Mouse (Mus musculus) hindbrain, postnatal 0 days (tissue): Measurements from ENCODE around the gene Olfr374. TPM values are rescaled to one million over a fixed set of nuclear protein-coding genes. Genes with fewer than 3 reads are reported as not detected.

Experiments
- ATAC-seq: fragments of 200-750 bp; cut with Nextera tagmentation; 2 replicates; pipeline ENCODE4 v1.8.0; 2017; ENCODE audit warnings: mild to moderate bottlenecking, moderate TSS enrichment, moderate library complexity
- DNase-seq: peaks from one replicate; pipeline ENCODE4 v3.0.0-alpha.2; 2015; ENCODE audit warnings: low spot score
- H3K27ac ChIP-seq: fragments of 300-500 bp; sonication (generic); 2 replicates; pipeline ENCODE4 v1.5.1; 2014; ENCODE audit warnings: mild to moderate bottlenecking
- H3K27me3 ChIP-seq: fragments of 300-500 bp; sonication (generic); 2 replicates; pipeline ENCODE4 v1.6.1; 2014; ENCODE audit warnings: low read length, mixed read lengths; ENCODE audit not compliant: insufficient read depth
- H3K36me3 ChIP-seq: fragments of 300-500 bp; sonication (generic); 2 replicates; pipeline ENCODE4 v1.6.1; 2014; ENCODE audit warnings: low read length, mixed read lengths; ENCODE audit not compliant: insufficient read depth
- H3K4me1 ChIP-seq: fragments of 300-500 bp; sonication (generic); 2 replicates; pipeline ENCODE4 v1.6.1; 2014; ENCODE audit warnings: antibody characterized with exemption, low read length, mixed read lengths; ENCODE audit not compliant: insufficient read depth
- H3K4me2 ChIP-seq: fragments of 300-500 bp; sonication (generic); 2 replicates; pipeline ENCODE4 v1.6.1; 2014; ENCODE audit warnings: low read depth, mild to moderate bottlenecking, low read length, moderate library complexity, mixed read lengths
- H3K4me3 ChIP-seq: fragments of 300-500 bp; sonication (generic); 2 replicates; pipeline ENCODE4 v1.5.1; 2014; ENCODE audit warnings: low read length
- H3K9ac ChIP-seq: fragments of 300-500 bp; sonication (generic); replicated peaks from 2 replicates; pipeline ENCODE4 v1.6.1; 2014; ENCODE audit warnings: mild to moderate bottlenecking, low read length, moderate library complexity, mixed read lengths
- H3K9me3 ChIP-seq: fragments of 300-500 bp; sonication (generic); 2 replicates; pipeline ENCODE4 v1.6.1; 2016; ENCODE audit warnings: low read length, mixed read lengths
- CTCF ChIP-seq: IDR thresholded peaks from 2 replicates; pipeline ENCODE4 v1.5.1; 2016; ENCODE audit warnings: antibody characterized with exemption, control low read depth, low read depth
- WGBS: fragments of 180-500 bp; shearing (Covaris S2); extraction: QIAGEN DNeasy Blood & Tissue Kit; methylation state at CpG from one replicate; pipeline ENCODE4 v1.1.7; 2014; 5-methylcytosine and 5-hydroxymethylcytosine counted together
- polyA plus RNA-seq: library from polyadenylated mRNA; unstranded; fragments of >200 nt; fragmentation: Nextera tagmentation; extraction: Ambion mirVana; gene quantifications from 2 replicates; pipeline ENCODE4 v1.2.1, GENCODE M21; 2015
- total RNA-seq: library from RNA; depleted of rRNA; stranded (reverse); fragments of >200 nt; gene quantifications from 2 replicates; pipeline ENCODE4 v1.2.3, GENCODE M21; 2014

Gene Olfr374
- total and polyA plus RNA-seq, 2 experiments from 2014 or later, result not detected

DNA sequence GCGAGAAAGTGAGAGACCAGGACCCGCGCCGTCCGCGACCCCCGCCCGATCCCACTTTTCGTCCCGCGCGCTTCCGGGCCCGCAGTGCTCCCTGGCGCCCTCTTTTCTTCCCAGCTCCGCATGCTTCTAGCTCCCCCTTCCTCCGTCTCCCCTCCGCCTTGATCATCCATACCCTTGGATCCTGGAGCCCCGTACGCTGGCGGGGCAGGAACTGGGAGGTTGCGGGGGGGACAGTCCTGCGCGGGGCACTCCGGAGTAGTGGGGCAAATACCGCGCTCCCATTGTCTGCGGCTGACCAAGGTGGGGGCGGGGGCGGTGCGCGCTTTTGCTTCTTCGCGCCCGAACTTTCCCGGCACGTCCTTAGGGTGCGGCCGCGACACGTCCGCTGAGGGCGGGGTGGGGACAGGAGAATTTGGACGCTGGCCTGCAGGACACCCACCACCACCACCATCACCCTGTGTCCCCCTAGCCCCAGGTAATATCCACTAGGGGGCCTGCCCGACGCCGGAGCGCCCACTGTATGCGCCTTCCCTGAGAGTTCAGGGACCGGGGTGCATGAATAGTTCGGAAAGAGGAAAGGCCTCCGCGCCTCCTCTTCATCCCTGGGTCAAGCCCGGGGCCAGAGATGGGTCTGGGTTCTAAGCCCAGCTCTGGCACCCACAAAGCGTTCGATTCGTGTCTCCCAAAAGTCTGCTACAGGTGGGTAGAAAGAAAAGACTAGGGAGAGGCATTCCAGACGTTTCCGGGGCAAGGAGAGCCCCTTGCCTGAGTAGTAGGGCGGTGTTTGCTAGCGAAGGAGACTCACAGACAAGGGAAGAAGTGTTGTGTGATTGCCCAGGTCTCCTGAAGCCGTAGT is 28.8 kb downstream of the Olfr374 start:
- peak overlapping the region; percentile 91 for H3K9ac ChIP-seq
- 0 out of 2 replicates have a peak, but pooled peaks cover 7% of the 10 kb centered on the region for H3K4me1 ChIP-seq
- H3K4me2 ChIP-seq, result peak overlapping the region; percentile 90
- 2% methylated on average over 46 of the region's 62 CpGs for WGBS
- peaks cover 9% of the 10 kb centered on the region; the same call in 1 of the 2 replicates for H3K36me3 ChIP-seq
- H3K4me3 ChIP-seq, result peak overlapping the region; percentile 93
- peak; percentile 62 for ATAC-seq
- DNase-seq, result peak; percentile 51
- H3K27ac ChIP-seq, result peak overlapping the region; percentile 85
- H3K9me3 ChIP-seq, result no peaks in the 10 kb centered on the region
- H3K27me3 ChIP-seq, result no peaks in the 10 kb centered on the region
- TF ChIP-seq CTCF, result peak; percentile 43; the same call in 1 of the 2 replicates

DNA sequence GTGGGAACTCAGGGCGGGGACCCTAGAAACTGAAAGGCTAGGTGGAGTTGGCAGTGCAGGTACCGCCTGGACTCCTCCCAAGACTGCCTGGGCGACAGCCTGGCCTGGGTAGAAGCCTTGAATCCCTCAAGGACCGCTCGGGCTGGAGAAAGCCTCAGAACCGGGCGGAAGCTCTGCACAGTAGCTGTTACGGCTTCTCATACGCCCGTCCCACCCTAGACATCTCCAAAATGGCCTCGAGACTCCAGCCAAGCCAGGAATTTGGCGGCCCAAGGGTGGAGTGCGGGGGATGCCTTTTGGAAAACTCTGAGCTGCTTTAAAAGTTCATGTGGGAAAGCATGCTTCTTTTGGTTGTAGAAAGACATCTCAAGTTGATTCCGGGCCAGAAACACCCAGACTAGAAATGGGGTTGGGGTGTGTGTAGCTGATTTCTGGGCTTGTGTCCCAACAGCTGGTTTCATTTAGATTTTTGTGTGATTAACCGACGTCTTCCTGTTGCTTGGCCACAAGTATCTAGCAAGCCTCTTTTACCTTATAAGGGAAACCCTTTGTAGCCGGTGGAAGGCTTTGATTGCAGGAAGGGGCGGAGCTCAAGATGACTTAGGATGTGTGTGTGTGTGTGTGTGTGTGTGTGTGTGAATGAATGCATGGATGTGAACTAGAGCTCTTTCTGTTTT is 29.6 kb downstream of the Olfr374 start:
- Histone ChIP-seq H3K27ac (peak overlapping the region; percentile 85), H3K9me3 (no peaks in the 10 kb centered on the region), H3K4me3 (peak overlapping the region; percentile 93), H3K36me3 (peaks cover 9% of the 10 kb centered on the region; the same call in 1 of the 2 replicates), H3K9ac (peak overlapping the region; percentile 91), H3K27me3 (no peaks in the 10 kb centered on the region), H3K4me1 (0 out of 2 replicates have a peak, but pooled peaks cover 7% of the 10 kb centered on the region), H3K4me2 (peak overlapping the region; percentile 90)
- ATAC-seq, result peak; percentile 43; the same call in 1 of the 2 replicates
- WGBS, result 1% methylated on average over 18 of the region's 18 CpGs
- peak; percentile 73 for DNase-seq
- TF ChIP-seq CTCF, result no peak

DNA sequence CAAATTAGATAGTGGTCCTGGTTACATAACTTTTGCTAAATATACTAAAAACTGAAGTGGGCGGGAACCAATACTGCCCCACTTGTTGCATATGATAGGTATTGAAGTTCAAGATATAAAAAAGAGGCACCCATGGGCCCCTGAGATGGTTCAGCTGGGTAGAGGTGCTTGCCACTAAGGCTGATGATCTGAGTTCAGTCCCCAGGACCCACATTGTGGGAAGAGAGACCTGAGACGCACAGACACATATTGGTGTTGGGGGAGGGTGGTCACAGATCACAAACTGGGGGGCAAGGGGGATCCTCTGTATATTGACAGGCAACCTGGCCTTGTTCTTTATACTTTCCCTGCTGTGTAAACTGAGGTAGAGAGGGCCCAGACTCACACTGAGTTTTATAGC is 30.6 kb downstream of the Olfr374 start:
- Histone ChIP-seq H3K27me3 (no peaks in the 10 kb centered on the region), H3K4me1 (0 out of 2 replicates have a peak, but pooled peaks cover 7% of the 10 kb centered on the region), H3K4me2 (peak overlapping the region; percentile 90; the same call in 1 of the 2 replicates), H3K9ac (no peak overlapping the region), H3K27ac (no peak overlapping the region), H3K4me3 (no peak overlapping the region), H3K36me3 (peaks cover 14% of the 10 kb centered on the region), H3K9me3 (no peaks in the 10 kb centered on the region)
- WGBS, result 93% methylated on average over 2 of the region's 2 CpGs
- DNase-seq (no peak), ATAC-seq (no peak)
- no peak for TF ChIP-seq CTCF

DNA sequence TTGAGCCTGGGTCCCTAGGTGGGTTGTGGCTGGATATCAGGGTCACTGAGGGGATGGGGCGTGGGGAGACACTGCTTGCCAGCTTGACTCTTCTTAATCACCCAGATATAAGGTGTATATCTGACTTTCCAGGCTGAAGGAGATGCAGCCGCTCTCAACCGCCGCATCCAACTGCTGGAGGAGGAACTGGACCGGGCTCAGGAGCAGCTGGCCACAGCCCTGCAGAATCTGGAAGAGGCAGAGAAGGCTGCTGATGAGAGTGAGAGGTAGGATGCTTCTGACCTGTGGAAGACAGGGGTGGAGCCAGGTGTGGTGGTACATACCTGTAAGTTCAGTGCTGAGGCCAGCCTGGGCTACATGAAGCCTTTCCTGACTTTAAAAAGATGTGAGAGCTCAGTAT is 31.6 kb downstream of the Olfr374 start:
- peaks cover 18% of the 10 kb centered on the region for H3K36me3 ChIP-seq
- no peaks in the 10 kb centered on the region for H3K9me3 ChIP-seq
- H3K4me2 ChIP-seq, result no peak overlapping the region
- no peak overlapping the region for H3K9ac ChIP-seq
- DNase-seq (no peak), ATAC-seq (no peak)
- H3K27ac ChIP-seq, result no peak overlapping the region
- no peaks in the 10 kb centered on the region for H3K27me3 ChIP-seq
- 0 out of 2 replicates have a peak, but pooled peaks cover 7% of the 10 kb centered on the region for H3K4me1 ChIP-seq
- 97% methylated on average over 5 of the region's 5 CpGs for WGBS
- TF ChIP-seq CTCF, result no peak
- H3K4me3 ChIP-seq, result no peak overlapping the region

DNA sequence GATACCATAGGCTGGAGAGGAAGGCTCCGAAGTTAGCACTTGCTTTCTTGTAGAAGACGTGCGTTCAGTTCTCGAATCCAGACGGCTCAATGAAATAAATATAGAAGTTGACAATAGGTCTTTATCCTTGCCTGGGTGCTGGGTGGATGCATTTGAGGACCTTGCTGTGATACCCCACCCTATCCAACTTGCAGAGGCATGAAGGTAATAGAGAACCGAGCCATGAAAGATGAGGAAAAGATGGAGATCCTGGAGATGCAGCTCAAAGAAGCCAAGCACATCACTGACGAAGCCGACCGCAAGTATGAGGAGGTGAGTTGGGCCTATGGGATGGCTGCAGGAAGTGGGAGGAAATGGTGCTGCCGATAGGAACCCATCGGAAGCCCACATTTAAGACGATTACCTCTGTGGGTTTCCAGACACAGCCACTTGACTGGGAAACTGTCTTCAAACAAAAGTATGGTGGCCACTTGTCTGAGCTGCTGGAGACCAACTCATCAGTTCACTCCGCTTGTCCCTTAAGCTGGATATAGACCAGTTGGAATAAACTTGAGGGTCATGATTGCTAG is 36.5 kb downstream of the Olfr374 start:
- DNase-seq (no peak), ATAC-seq (no peak)
- H3K27ac ChIP-seq, result no peak overlapping the region
- no peaks in the 10 kb centered on the region for H3K4me1 ChIP-seq
- TF ChIP-seq CTCF, result no peak
- H3K36me3 ChIP-seq, result peaks cover 57% of the 10 kb centered on the region
- no peak overlapping the region for H3K4me3 ChIP-seq
- H3K9ac ChIP-seq, result no peak overlapping the region
- no peaks in the 10 kb centered on the region for H3K9me3 ChIP-seq
- no peaks in the 10 kb centered on the region for H3K27me3 ChIP-seq
- no peak overlapping the region for H3K4me2 ChIP-seq
- WGBS, result 94% methylated on average over 13 of the region's 13 CpGs

DNA sequence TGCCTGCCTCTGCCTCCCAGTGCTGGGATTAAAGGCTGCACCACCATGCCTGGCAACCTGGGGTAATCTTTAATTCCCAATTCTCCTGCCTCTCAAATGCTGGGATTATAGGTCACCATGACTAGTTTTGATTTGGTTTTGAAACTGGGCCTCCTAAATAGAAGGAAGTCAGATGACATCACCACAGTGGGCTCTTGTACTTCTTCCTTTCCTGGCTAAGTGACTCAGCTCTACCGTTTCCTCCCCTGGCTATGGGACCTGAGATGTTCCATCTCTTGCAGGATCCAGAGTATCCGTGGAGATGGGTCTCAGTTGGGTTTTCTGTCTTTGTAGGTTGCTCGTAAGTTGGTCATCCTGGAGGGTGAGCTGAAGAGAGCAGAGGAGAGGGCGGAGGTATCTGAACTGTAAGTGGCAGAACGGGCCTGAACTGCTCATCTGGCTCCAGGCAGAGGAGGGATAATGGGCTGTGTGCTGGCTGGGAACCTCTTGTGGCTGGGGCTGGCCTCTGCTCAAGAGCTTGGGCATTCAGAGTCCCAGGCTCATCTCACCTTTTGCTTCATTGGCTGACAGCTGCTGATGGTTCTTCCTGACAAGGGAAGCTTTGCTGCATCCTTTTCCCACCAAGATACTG is 37.6 kb downstream of the Olfr374 start:
- no peaks in the 10 kb centered on the region for H3K9me3 ChIP-seq
- WGBS, result 97% methylated on average over 5 of the region's 5 CpGs
- no peak overlapping the region for H3K9ac ChIP-seq
- no peak for TF ChIP-seq CTCF
- H3K36me3 ChIP-seq, result peaks cover 60% of the 10 kb centered on the region
- H3K27ac ChIP-seq, result no peak overlapping the region
- no peak for DNase-seq
- ATAC-seq, result no peak
- no peak overlapping the region for H3K4me2 ChIP-seq
- no peaks in the 10 kb centered on the region for H3K27me3 ChIP-seq
- no peaks in the 10 kb centered on the region for H3K4me1 ChIP-seq
- no peak overlapping the region for H3K4me3 ChIP-seq
